Mouse (Mus musculus): ENCODE data around the gene Bsg. TPM values are rescaled to one million over a fixed set of nuclear protein-coding genes. Genes with fewer than 3 reads are reported as not detected.

Bsg gene
- polyA plus RNA-seq, 1 experiment from 2014 or later = 1,041 TPM

- 79% methylated on average over 4 of the region's 4 CpGs for WGBS
- Histone ChIP-seq H3K36me3 (ENCODE audit: control insufficient read depth, insufficient read depth, low read length) (peaks cover 23% of the 10 kb centered on the region), H3K9me3 (replicated peaks; ENCODE audit: control insufficient read depth, low read length) (no peaks in the 10 kb centered on the region), H3K27ac (ENCODE audit: low read length) (no peak within 1 kb of the TSS), H3K9ac (ENCODE audit: low read length) (no peak within 1 kb of the TSS), H3K4me1 (ENCODE audit: control insufficient read depth, insufficient read depth, low read length) (peaks cover 7% of the 10 kb centered on the region), H3K4me2 (ENCODE audit: low read depth, low read length) (no peak within 1 kb of the TSS), H3K27me3 (ENCODE audit: control insufficient read depth, insufficient read depth, low read length) (no peaks in the 10 kb centered on the region), H3K4me3 (replicated peaks; ENCODE audit: low read length) (no peak within 1 kb of the TSS)
- ATAC-seq (ENCODE audit: insufficient read depth, low FRiP score) = no peak
These were observed 15.6 kb upstream of the Bsg start, which contains the start of gene Gzmm for GRCm38 (mm10) chr10:79688720-79689119. Gene Gzmm (plus strand): TSS chr10:79689020.

GRCm38 (mm10) chr10:79689178-79689577 is 15.1 kb upstream of the Bsg start:
- WGBS = 90% methylated on average over 3 of the region's 3 CpGs
- Histone ChIP-seq H3K27me3 (ENCODE audit: control insufficient read depth, insufficient read depth, low read length) (no peaks in the 10 kb centered on the region), H3K9me3 (replicated peaks; ENCODE audit: control insufficient read depth, low read length) (no peaks in the 10 kb centered on the region), H3K36me3 (ENCODE audit: control insufficient read depth, insufficient read depth, low read length) (peaks cover 23% of the 10 kb centered on the region), H3K4me1 (ENCODE audit: control insufficient read depth, insufficient read depth, low read length) (peaks cover 2% of the 10 kb centered on the region), H3K9ac (ENCODE audit: low read length) (no peak overlapping the region), H3K27ac (ENCODE audit: low read length) (no peak overlapping the region), H3K4me3 (replicated peaks; ENCODE audit: low read length) (no peak overlapping the region), H3K4me2 (ENCODE audit: low read depth, low read length) (no peak overlapping the region)
- ATAC-seq (ENCODE audit: insufficient read depth, low FRiP score) = no peak

- Histone ChIP-seq H3K27ac (ENCODE audit: low read length) (no peak overlapping the region), H3K9me3 (replicated peaks; ENCODE audit: control insufficient read depth, low read length) (no peaks in the 10 kb centered on the region), H3K4me3 (replicated peaks; ENCODE audit: low read length) (no peak overlapping the region), H3K4me1 (ENCODE audit: control insufficient read depth, insufficient read depth, low read length) (peaks cover 8% of the 10 kb centered on the region), H3K4me2 (ENCODE audit: low read depth, low read length) (no peak overlapping the region), H3K36me3 (ENCODE audit: control insufficient read depth, insufficient read depth, low read length) (peaks cover 17% of the 10 kb centered on the region), H3K9ac (ENCODE audit: low read length) (no peak overlapping the region), H3K27me3 (ENCODE audit: control insufficient read depth, insufficient read depth, low read length) (no peaks in the 10 kb centered on the region)
- no peak for ATAC-seq (ENCODE audit: insufficient read depth, low FRiP score)
- WGBS = 91% methylated on average over 2 of the region's 2 CpGs
These were observed 12.2 kb upstream of the Bsg start for GRCm38 (mm10) chr10:79691986-79692548.

GRCm38 (mm10) chr10:79693580-79694378 is 10.5 kb upstream of the Bsg start:
- no peaks in the 10 kb centered on the region for H3K9me3 ChIP-seq (replicated peaks; ENCODE audit: control insufficient read depth, low read length)
- peaks cover 5% of the 10 kb centered on the region for H3K36me3 ChIP-seq (ENCODE audit: control insufficient read depth, insufficient read depth, low read length)
- no peak overlapping the region for H3K27ac ChIP-seq (ENCODE audit: low read length)
- ATAC-seq (ENCODE audit: insufficient read depth, low FRiP score) = no peak
- H3K27me3 ChIP-seq (ENCODE audit: control insufficient read depth, insufficient read depth, low read length) = no peaks in the 10 kb centered on the region
- WGBS = 64% methylated on average over 12 of the region's 12 CpGs
- peaks cover 12% of the 10 kb centered on the region for H3K4me1 ChIP-seq (ENCODE audit: control insufficient read depth, insufficient read depth, low read length)
- H3K4me3 ChIP-seq (replicated peaks; ENCODE audit: low read length) = no peak overlapping the region
- peak overlapping the region; percentile 9; the same call in 1 of the 2 replicates for H3K9ac ChIP-seq (ENCODE audit: low read length)
- H3K4me2 ChIP-seq (ENCODE audit: low read depth, low read length) = no peak overlapping the region

GRCm38 (mm10) chr10:79694379-79694655 is 10.0 kb upstream of the Bsg start:
- no peaks in the 10 kb centered on the region for H3K9me3 ChIP-seq (replicated peaks; ENCODE audit: control insufficient read depth, low read length)

GRCm38 (mm10) chr10:79695231-79696128 is 8.8 kb upstream of the Bsg start:
- Histone ChIP-seq H3K27ac (ENCODE audit: low read length) (peak overlapping the region; percentile 92), H3K4me2 (ENCODE audit: low read depth, low read length) (peak overlapping the region; percentile 17; the same call in 1 of the 2 replicates), H3K9me3 (replicated peaks; ENCODE audit: control insufficient read depth, low read length) (no peaks in the 10 kb centered on the region), H3K36me3 (ENCODE audit: control insufficient read depth, insufficient read depth, low read length) (no peaks in the 10 kb centered on the region), H3K4me1 (ENCODE audit: control insufficient read depth, insufficient read depth, low read length) (peaks cover 12% of the 10 kb centered on the region), H3K27me3 (ENCODE audit: control insufficient read depth, insufficient read depth, low read length) (no peaks in the 10 kb centered on the region), H3K4me3 (replicated peaks; ENCODE audit: low read length) (no peak overlapping the region), H3K9ac (ENCODE audit: low read length) (peak overlapping the region; percentile 50)
- WGBS = 54% methylated on average over 13 of the region's 13 CpGs
- peak; percentile 44; the same call in 1 of the 2 replicates for ATAC-seq (ENCODE audit: insufficient read depth, low FRiP score)

More at GRCm38 (mm10) chr10:79694379-79694655, 10.0 kb upstream of the Bsg start:
- H3K27ac ChIP-seq (ENCODE audit: low read length) = no peak overlapping the region
- no peak for ATAC-seq (ENCODE audit: insufficient read depth, low FRiP score)
- H3K36me3 ChIP-seq (ENCODE audit: control insufficient read depth, insufficient read depth, low read length) = 0 out of 2 replicates have a peak, but pooled peaks cover under 1% of the 10 kb centered on the region
- 79% methylated on average over 6 of the region's 6 CpGs for WGBS
- no peak overlapping the region for H3K9ac ChIP-seq (ENCODE audit: low read length)
- no peak overlapping the region for H3K4me3 ChIP-seq (replicated peaks; ENCODE audit: low read length)
- peaks cover 12% of the 10 kb centered on the region for H3K4me1 ChIP-seq (ENCODE audit: control insufficient read depth, insufficient read depth, low read length)
- H3K4me2 ChIP-seq (ENCODE audit: low read depth, low read length) = no peak overlapping the region
- no peaks in the 10 kb centered on the region for H3K27me3 ChIP-seq (ENCODE audit: control insufficient read depth, insufficient read depth, low read length)

GRCm38 (mm10) chr10:79696129-79696651 is 8.1 kb upstream of the Bsg start:
- Histone ChIP-seq H3K4me1 (ENCODE audit: control insufficient read depth, insufficient read depth, low read length) (peaks cover 14% of the 10 kb centered on the region), H3K36me3 (ENCODE audit: control insufficient read depth, insufficient read depth, low read length) (no peaks in the 10 kb centered on the region), H3K27me3 (ENCODE audit: control insufficient read depth, insufficient read depth, low read length) (no peaks in the 10 kb centered on the region), H3K9me3 (replicated peaks; ENCODE audit: control insufficient read depth, low read length) (no peaks in the 10 kb centered on the region), H3K4me2 (ENCODE audit: low read depth, low read length) (peak overlapping the region; percentile 17; the same call in 1 of the 2 replicates), H3K9ac (ENCODE audit: low read length) (peak overlapping the region; percentile 50; the same call in 1 of the 2 replicates), H3K4me3 (replicated peaks; ENCODE audit: low read length) (no peak overlapping the region), H3K27ac (ENCODE audit: low read length) (peak overlapping the region; percentile 92)
- WGBS = 26% methylated on average over 9 of the region's 9 CpGs
- ATAC-seq (ENCODE audit: insufficient read depth, low FRiP score) = peak; percentile 75

GRCm38 (mm10) chr10:79697916-79698315 is 6.4 kb upstream of the Bsg start:
- Histone ChIP-seq H3K27ac (ENCODE audit: low read length) (no peak overlapping the region), H3K4me3 (replicated peaks; ENCODE audit: low read length) (no peak overlapping the region), H3K4me1 (ENCODE audit: control insufficient read depth, insufficient read depth, low read length) (peaks cover 24% of the 10 kb centered on the region), H3K36me3 (ENCODE audit: control insufficient read depth, insufficient read depth, low read length) (no peaks in the 10 kb centered on the region), H3K4me2 (ENCODE audit: low read depth, low read length) (no peak overlapping the region), H3K9ac (ENCODE audit: low read length) (peak overlapping the region; percentile 8; the same call in 1 of the 2 replicates), H3K9me3 (replicated peaks; ENCODE audit: control insufficient read depth, low read length) (no peaks in the 10 kb centered on the region), H3K27me3 (ENCODE audit: control insufficient read depth, insufficient read depth, low read length) (no peaks in the 10 kb centered on the region)
- ATAC-seq (ENCODE audit: insufficient read depth, low FRiP score) = no peak
- 55% methylated on average over 6 of the region's 6 CpGs for WGBS
